Mouse (Mus musculus) mesoderm, embryonic 11.5 days (tissue): Measurements from ENCODE around the gene Elac2.

Experiments used
- DNase-seq: peaks from one replicate; pipeline ENCODE4 v3.0.0-alpha.2; 2012; ENCODE audit warnings: low read depth, low spot score

Gene Elac2

DNA sequence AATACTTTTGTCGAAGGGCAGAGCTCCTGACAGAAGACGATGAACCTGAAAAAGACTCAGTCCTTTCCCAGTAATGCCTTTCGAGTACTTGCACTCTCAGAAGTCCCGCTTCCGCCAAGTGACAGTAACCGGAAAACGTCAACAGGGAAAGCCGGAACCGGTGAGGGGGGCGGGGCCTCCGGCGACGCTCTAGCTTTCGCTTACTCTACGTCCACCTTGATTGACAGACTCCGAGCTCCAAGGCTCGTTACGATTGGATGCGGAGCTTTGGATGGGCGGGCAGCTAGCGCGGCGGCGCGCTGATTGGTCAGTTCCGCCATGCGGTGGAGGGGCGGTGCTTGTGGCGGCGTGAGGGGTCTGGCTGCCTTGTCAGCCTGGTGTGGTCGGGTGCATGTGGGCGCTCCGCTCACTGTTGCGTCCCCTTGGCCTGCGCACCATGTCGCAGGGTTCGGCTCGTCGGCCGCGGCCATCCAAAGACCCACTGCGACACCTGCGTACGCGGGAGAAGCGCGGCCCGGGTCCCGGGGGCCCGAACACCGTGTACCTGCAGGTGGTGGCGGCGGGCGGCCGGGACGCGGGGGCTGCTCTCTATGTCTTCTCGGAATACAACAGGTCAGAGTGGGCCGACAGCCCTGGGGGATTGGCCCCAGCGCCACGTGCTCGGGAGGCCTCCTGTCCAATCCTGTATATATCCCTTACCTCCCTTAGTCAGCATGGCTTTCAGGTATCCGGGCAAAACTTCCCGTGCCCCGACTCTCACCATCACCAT lies at the start of gene Elac2:
Gene Elac2 (plus strand): TSS at position 319 of the 769 bp plus-strand sequence.
- DNase-seq, result peak; percentile 99

DNA sequence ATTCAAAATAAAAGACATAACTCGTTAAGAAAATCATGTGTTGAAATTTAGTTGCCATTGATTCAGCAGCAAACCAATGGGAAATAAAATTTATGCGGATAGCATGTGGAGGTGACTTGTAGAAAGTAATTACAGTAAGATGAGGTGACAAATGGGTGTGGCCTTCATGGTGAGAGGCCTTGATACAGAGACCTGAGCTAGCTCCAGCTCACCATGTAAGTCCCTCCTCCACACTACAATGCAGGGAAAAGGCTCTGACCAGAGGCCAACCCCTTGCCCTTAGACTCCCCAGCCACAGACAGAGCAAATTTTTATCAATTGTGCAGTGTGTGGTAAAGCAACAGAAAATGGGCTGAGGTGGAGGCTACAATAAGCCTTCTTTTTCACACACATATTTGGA lies 49.7 kb upstream of the Elac2 start:
- DNase-seq, result no peak

DNA sequence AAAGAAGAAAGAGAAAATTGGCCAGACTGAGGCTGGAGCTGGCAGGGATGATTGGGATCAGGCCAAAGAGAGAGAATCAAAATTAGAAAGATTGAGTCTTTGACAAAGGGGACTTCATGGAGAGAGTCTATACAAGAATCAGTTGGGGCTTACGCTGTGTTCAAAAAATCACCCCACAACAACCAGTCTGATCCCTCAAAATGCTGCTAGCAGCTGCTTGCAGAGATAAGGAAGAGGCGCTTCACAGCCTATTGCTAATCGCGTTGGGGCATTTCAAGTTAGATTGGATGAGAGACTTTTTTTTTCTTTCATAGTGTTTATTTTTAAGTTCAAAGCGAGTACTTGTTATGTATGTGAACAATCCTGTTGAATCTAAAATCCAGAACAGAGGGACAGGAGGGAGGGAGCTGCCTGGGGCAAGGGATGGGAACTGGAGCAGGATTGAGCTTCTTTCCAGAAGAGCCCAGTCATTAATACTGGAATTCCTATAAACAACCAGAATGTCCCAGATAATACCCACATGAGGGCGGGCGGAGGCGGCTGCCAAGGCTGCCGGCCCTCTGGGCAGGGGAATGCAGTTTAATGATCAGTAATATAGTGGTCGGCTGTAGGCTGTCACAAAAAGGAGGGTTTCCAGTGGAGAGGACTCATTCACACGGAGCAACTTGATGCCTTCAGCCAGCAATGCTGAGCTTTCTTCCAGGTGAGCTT lies 47.6 kb upstream of the Elac2 start:
- DNase-seq, result no peak

DNA sequence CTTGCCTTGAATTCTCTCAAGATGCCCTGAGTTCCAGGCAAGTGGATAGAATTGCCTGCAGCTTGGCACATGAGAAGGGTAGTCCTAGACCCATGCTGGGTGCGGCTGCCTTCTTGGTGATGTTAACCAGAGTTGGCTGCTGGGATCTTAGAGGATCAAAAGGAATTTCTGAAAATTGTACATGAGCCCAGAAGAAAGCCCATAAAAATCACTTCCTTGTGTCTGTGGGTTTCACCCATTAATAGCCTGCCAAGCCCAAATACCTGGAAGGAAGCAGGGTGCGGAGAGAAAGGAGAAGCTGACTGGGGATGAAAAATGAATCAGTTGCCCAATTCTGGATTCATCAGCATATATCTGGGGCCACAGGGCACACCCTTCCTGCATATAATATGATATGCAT lies 41.6 kb upstream of the Elac2 start:
- DNase-seq, result no peak

DNA sequence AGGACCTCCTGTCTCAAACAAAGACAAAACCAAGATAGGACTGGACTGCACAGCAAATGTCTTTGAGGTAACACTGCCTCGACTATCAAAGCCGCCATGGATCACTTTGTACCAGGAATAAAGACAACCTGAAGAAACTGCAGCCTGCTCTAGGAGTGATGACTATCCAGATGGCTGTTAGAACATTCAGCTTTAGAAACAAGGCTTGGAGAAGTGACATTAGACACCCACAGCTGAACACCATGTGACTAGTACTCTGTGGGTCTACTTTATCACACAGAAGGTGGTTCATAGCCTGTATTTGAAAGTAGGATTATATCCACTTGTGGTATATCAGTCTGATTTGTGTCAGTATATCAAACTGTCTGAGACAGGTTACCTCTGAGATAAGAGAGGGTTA lies 37.6 kb upstream of the Elac2 start:
- no peak for DNase-seq

DNA sequence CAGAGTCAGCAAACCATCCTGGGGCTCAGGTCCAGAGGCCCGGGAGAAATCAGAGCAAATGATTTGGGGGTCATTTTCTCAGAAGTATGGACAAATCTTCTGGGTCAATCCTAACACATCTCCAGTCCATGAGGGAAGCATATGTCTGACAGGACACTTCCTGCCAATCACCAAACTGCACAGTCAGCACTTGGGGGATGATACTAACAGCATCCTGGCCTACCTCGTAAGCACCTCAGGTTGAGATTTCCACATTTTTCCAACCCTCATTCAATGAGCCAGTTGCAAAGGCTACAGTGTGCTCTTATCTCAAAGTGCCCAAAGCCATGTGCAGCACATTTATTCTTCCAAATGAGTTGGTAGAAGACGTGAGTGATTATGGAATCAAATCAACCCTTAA lies 29.1 kb upstream of the Elac2 start:
- DNase-seq, result no peak

DNA sequence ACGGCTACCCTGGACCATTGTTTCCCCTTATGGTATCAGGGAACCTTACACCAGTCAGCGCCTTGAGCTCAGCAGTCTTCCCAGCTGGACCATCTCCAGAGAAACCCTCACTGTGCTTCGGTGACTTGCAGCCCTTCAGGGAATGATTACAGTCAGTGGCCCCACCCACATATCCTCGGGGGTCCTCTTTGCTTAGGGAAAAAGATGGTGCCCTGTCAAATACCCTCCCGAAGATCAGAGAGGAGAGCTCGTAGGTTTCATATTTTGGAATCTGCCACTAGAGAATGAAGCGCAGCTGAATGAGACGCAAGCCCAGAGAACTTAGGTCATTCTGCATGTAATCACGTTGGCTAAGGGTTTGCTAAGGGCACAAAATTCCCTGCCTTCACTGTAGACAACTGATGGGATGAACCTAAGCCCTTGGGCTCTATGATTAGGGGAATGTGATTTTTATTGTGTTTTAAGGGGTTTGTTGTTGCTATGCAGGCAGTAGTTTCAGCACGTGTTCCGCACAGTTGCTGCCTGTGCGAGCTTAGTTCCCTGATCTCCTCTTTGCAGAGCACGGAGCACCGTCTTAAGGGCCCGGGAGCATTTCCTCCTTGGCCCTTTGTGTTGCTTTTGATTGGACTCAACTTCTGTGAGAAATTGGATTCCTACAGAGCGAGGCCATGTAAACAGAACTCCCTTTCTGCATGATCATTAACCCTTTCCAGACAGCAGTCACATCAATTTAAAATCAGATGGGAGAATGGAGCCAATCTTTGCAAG lies 21.7 kb upstream of the Elac2 start:
- DNase-seq, result peak; percentile 54

DNA sequence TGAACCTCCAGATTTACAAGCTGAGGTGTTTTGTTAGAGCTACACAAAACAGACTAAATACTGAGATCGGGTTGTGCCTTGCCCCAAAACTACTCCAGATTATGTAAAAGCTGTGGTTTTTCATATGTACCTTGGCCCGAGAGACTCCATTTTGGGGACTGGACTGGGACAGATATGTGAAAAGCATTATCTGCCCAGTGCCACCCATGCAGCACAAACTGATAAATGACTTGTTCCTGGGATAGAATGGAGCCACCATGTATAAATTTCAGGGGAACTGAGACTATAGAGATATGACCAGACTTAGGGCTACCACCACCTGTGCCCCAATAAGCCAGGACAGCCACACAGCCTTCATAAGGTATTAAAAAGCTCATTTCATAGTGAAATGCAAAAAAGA lies 16.2 kb upstream of the Elac2 start:
- DNase-seq, result no peak

DNA sequence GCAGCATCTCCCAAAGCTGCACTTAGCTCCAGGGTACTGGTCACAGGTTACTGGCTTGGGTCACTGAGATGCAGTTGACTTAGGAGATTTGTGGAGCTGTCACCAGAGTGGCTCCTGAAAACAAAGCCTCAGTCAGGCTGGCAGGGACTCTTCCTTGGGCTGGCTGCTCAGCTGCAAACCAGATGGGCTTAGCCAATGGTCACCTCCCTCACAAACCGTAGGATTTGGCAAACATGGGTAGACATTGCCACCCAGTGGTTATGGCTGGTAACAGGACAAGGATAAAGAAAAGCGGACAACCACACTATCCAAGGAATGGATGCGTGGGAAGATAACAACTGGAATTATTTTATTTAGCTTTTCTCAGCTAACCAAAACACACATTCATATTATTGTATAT lies 10.3 kb upstream of the Elac2 start:
- peak; percentile 93 for DNase-seq

DNA sequence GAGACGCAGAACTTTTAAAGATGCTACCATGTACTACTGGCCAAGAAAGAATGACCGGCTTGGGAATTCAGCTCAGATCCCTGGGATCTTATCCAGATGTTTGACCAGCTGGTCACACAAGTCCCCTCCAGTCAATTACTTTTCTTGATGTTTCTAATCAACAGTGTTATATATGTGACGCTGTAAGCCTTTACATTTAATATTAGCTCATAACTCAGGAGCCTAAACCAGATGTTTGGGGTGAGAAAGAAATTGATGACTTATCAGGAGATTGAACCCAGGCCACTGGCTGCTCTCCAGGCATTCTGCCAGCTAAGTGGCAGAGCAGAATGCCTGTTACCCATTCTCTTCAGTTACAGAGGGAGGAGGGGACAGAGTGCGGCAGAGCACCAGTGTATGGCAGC lies 9.9 kb upstream of the Elac2 start:
- peak; percentile 56 for DNase-seq

DNA sequence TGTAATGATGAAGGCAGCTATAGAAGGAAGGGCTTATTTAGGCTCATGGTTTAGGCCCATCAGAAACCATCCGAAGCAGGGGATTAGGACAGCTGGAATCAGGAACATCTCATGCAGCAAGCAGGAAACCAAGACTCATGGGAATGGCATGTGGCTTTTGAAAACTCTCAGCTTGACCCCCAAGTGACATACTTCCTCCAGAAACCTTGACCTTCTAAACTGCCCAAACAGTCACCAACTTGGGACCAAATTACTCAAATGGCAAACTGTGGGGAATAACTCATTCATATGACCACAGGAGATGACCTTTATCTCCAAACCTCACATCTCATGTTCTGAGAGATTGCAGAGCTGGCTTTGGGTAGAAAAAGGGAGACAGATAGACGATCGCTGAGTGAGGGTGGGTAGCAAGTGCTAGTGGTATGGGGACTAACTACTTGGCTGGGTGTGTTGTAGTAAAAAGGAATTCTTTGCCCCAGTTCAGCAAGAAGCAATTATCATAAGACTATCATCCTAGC lies 7.3 kb upstream of the Elac2 start:
- DNase-seq, result no peak

DNA sequence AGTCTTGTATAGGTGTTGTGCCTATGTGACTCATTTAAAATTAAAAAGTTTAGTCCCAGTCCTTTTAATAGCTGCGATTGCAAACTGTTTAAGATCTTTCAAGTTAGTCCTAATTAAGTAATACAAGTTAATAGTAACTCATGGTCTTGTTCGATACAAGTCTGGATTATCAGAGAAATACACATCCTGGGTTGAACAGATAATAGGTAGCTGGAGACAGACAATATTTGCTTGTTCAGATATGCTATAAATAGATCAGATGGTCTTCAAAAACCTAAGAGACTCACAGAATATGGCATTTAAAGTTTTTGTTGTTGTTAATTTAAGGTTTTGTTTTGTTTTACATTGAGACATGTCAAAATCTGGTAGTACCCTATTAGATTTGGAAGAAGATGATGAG lies 6.4 kb upstream of the Elac2 start:
- no peak for DNase-seq

DNA sequence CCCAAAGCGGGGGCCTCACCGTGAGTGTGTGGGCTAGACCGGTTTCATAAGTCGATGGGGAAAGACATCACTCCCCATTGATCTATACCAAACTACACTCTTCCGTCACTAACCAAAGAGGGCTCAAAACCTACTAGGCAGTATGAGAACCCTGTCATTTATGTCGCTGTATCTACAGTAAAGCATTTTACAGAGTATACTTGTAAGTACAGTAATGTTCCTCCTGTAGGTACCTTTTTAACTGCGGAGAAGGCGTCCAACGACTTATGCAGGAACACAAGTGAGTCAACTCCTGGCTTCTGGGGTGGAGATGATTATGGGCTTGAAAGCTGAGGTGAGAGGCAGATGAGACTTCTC lies 629 bp downstream of the Elac2 start:
- DNase-seq, result no peak

DNA sequence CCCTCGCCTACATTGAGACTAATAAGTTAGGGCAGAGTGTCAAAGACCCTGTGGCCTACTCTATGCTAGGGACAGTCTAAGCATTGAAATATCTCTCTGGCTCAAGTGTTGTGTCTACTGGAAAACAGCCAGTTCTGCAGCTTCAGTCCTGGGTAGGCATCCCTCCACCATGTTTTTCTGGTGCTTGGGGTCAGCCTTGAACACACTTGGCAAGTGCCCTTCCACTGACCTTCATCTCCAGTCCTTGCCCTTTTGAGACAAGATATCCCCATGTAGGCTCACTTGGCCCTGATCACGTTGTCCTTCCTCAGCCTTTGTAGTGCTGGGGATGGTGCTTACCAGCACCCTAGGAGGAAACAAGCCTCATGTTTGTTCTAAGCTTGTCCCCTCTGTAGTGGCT lies 9.7 kb downstream of the Elac2 start:
- no peak for DNase-seq

DNA sequence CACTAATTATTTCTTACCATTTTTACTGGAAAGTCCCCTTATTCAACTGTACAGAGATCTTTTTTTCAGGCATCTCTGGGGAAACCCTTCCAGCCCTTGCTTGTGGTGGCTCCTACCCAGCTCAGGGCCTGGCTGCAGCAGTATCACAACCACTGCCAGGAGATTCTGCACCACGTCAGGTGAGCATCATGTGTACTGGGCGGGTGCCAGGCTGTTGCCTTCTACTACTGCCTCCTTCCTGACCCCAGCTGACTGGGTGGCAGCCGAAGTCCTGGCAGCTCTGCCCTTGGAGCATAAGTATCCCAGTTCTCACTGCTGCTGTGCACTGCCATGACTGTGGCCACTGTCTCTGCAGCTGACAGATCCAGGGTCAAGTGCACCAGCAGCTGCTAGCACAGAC lies 19.6 kb downstream of the Elac2 start:
- DNase-seq, result no peak

DNA sequence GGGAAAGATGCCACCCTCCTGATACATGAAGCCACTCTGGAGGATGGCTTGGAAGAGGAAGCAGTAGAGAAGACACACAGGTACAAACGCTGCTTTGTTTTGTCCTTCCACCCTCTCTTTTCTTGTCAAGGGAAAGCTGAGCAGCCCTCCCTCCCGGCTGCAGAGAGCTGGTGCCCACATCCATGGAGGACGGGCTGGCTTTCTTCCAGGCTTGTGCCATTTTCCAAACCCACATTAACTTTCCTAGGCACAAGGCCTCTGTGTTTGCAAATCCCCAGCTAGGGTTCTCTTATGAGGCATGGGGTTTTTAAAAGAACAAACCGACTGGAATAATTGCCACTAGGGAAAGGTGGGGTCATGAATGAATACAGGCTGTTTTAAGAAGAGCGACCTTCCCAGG lies 20.8 kb downstream of the Elac2 start:
- DNase-seq, result no peak

DNA sequence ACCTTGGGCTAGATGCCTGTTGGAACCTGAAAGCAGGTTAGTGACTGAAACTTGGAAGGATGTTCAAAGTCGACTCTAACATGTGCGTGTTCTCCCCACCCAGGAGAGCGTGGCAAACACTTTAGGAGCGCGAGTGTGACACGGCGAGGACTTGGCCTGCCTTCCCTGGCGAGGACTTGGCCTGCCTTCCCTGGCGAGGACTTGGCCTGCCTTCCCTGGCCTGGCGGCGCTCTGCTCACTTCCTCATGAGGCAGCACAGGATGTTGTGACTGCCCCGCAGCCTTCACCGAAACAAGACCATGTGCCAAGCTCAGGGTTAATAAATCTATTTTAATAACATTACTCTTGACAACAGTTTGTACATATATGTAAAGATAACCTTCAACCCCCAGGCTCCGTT lies 22.9 kb downstream of the Elac2 start:
- DNase-seq, result no peak

DNA sequence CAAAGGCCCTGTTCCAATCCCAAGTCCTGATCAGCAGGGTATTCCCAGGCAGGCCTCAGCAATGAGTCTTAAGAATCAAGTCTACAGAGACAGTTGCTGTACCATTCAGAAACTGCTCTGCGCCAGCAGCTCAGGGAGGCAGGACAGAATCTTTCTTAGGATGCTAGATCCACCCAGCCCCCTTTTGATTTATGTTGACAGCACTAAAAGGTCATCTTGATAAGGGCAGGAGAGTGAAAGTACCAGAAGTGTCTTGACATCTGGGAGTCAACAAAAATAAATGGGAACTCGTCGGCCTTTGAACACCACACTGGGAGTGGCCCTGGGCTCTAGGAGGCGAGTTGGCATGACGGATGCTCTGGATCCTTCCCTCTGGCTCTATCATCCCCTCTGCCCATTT lies 24.8 kb downstream of the Elac2 start:
- DNase-seq, result peak; percentile 6

DNA sequence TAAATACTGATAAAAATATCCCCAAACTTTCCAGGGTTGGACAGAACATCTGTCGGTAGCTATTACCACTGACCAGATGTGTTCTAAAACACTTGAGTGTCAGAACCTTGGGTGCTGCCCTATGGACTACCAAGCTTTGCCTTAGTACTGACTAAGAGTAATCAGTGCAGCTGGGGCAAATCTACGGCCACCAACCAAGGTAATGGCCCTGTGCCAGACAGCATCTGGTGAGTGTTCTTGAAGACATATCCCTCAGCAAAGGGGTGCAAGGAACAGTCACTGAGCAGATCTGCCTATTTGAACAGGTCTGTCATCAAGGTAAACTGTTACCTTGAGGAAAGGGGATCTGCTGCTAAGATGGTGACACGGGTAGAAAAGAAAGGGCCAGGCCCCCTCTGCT lies 26.0 kb downstream of the Elac2 start:
- DNase-seq, result no peak

DNA sequence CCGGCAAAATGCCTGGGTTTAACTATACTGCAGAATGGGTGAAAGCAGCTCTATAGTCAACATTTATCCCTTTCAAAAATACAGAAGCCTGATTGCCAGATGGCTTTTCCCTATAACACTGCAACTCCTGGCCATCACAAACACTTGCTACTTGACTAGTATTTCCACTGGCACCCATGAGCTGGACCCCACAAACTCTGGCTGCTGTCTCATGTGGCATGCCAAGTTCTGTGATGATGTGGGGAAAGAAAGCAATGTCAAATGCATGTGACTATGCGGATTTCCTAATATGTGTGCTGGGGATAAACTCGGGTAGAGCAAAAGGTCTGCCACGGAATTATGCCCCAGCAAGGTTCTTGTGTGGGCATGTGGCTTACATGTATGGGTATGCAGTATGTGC lies 27.2 kb downstream of the Elac2 start:
- no peak for DNase-seq

DNA sequence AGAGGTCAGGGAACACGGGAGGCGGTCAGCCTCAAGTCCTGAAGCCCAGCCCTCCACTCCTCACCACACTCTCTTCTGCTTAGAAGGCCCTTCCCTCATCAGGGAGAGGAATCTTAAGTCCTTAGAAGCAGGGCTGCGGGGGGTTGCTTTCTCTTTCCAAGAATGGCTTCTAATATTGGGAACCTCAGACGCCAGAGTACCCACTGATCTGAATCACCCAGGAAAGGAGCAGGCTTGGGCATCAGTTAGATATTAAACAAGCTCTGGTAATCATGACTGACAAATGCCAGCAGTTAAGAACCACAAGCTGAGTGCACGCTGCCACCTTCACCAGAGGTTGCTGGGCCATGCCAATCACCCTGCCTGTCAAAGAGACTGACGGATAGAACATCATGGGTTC lies 35.1 kb downstream of the Elac2 start:
- no peak for DNase-seq

DNA sequence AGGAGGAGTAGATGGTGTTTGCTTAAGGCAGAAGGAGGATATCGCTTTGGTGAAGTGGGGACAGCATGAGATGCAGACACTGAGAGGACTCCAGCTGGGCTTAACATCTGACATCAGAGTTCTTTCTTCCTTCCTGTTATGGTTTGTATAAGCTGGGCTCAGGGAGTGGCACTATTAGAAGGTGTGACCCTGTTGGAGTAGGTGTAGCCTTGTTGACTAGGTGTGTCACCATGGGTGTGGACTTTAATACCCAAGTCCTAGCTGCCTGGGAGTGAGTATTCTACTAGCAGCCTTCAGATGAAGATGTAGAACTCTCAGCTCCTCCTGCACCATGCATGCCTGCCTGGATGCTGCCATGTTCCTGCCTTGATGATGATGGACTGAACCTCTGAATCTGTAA lies 37.9 kb downstream of the Elac2 start:
- no peak for DNase-seq

DNA sequence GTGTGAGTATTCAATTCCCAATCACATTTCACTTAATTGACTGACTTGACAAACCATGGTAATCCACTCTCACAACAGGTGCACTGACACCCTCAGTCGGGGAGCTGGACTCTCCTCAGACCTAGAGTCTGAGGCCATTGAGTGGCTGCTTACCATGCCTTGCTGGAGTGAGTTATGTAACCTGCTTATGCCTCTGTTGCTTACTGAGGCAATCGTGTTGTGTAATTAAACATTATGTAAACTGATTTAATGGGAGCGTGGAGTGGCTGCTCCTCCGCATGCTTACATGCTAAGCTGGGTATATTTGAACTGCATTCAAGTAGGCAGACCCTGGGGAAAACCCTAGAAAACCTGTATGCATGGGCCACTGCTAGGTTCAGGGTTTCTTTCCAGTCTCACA lies 41.9 kb downstream of the Elac2 start:
- no peak for DNase-seq
